9 mouse cellular contexts compared by ENCODE assay signal in the genomic region with DNA sequence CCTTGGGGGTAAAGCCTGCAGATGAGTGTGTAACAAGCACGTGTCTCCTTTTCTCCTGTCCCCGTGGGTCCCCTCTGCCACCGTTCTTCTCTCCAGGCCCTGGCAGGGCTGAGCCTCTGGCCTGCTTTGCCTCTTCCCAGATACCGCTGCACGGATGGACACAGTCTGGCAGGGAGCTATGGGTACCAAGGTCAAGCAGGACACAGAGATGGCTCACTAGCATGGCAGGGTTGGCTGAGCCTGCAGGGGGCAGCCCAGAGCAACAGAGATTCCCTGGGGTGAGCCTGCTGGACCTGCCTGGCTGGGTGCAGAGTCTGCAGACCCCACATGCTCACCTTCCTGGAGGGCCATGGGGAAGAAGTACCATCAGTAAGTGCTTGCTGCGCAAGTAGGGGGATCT. TPM values are rescaled to one million over a fixed set of nuclear protein-coding genes. Genes with fewer than 3 reads are reported as not detected.
DNase-seq lines count a peak whose midpoint lies in the region; ATAC-seq and TF ChIP-seq lines count a peak whose summit lies in the region.
"Had no signal": no experiment of that assay in that cellular context is flagged by ENCODE, and none has a peak within 500 bp of the region (broad histone marks: within the 10 kb centered on the region; RNA-seq: fewer than 3 reads in every experiment).

No protein-coding gene starts in this region.

- no peak overlapping the region for H3K4me2 ChIP-seq in heart, embryonic 16.5 days (ENCODE audit: low read depth, low read length)
- H3K4me2 ChIP-seq: embryonic facial prominence, embryonic 13.5 days had no signal

- H3K27me3 ChIP-seq in E14TG2a.4 (ENCODE audit: insufficient read depth, low read length): peaks cover 19% of the 10 kb centered on the region
- H3K27me3 ChIP-seq in heart, embryonic 16.5 days (ENCODE audit: control insufficient read depth, insufficient read depth, low read length): no peaks in the 10 kb centered on the region
- H3K27me3 ChIP-seq: embryonic facial prominence, embryonic 13.5 days had no signal

- DNase-seq in 3T3-L1 (ENCODE audit: low read depth, low spot score): peak; percentile 53
- peak in 1 of 2 experiments; percentile 50 for DNase-seq in layer of hippocampus, adult 2 months (ENCODE audit: low spot score in 2 of 2)
- peak; percentile 65 for DNase-seq in lung, postnatal 10 days
- DNase-seq in right cerebral cortex, postnatal 14 days: peak; percentile 51
- no peak for DNase-seq in Muller cell, postnatal 12 days (ENCODE audit: inconsistent ontology term)

- no peak for TF ChIP-seq POLR2A in cortical plate, adult 2 months (IDR thresholded peaks at IDR 0.05; ENCODE audit: extremely low read depth, insufficient read depth, low read length)

- peak; percentile 32; the same call in 1 of the 2 replicates for ATAC-seq in heart, embryonic 16.5 days (replicated peaks; ENCODE audit: extremely low read depth, insufficient read depth, low FRiP score)

- no peaks in the 10 kb centered on the region for H3K9me3 ChIP-seq in E14TG2a.4 (ENCODE audit: low read length)
- H3K9me3 ChIP-seq in heart, embryonic 16.5 days (replicated peaks; ENCODE audit: control insufficient read depth, low read length): no peaks in the 10 kb centered on the region
- H3K9me3 ChIP-seq: embryonic facial prominence, embryonic 13.5 days had no signal

- H3K9ac ChIP-seq in heart, embryonic 16.5 days (ENCODE audit: low read length): no peak overlapping the region
- H3K9ac ChIP-seq: embryonic facial prominence, embryonic 13.5 days had no signal

- no peak overlapping the region for H3K27ac ChIP-seq in cortical plate, adult 2 months (ENCODE audit: insufficient read depth, low read length)
- peak overlapping the region; percentile 19; the same call in 1 of the 2 replicates for H3K27ac ChIP-seq in heart, embryonic 16.5 days (ENCODE audit: low read length)
- peak overlapping the region; percentile 73 for H3K27ac ChIP-seq in layer of hippocampus, adult 2 months
- H3K27ac ChIP-seq: embryonic facial prominence, embryonic 13.5 days had no signal

- 37% methylated on average over 6 of the region's 6 CpGs for WGBS in heart, embryonic 16.5 days

- H3K4me3 ChIP-seq in E14TG2a.4 (replicated peaks; ENCODE audit: low read length): no peak overlapping the region
- no peak overlapping the region for H3K4me3 ChIP-seq in cortical plate, adult 2 months (ENCODE audit: insufficient read depth, low read length)
- no peak overlapping the region for H3K4me3 ChIP-seq in heart, embryonic 16.5 days (ENCODE audit: low read length)
- H3K4me3 ChIP-seq in layer of hippocampus, adult 2 months: no peak overlapping the region
- H3K4me3 ChIP-seq: embryonic facial prominence, embryonic 13.5 days had no signal

- TF ChIP-seq CTCF in E14TG2a.4 (conservative IDR thresholded peaks at IDR 0.05; ENCODE audit: low read length): peak; percentile 27
- TF ChIP-seq CTCF in cortical plate, adult 2 months (IDR thresholded peaks at IDR 0.05; ENCODE audit: extremely low read depth, insufficient read depth, low read length): peak; percentile 50
- TF ChIP-seq CTCF in layer of hippocampus, adult 2 months (conservative IDR thresholded peaks at IDR 0.05): peak; percentile 81

- peaks cover 70% of the 10 kb centered on the region for H3K4me1 ChIP-seq in E14TG2a.4 (replicated peaks; ENCODE audit: low read depth, low read length)
- 0 out of 2 replicates have a peak, but pooled peaks cover 1% of the 10 kb centered on the region for H3K4me1 ChIP-seq in cortical plate, adult 2 months (ENCODE audit: control insufficient read depth, insufficient read depth, low read length)
- H3K4me1 ChIP-seq in heart, embryonic 16.5 days (ENCODE audit: control insufficient read depth, insufficient read depth, low read length): peaks cover 17% of the 10 kb centered on the region

- no peaks in the 10 kb centered on the region for H3K36me3 ChIP-seq in E14TG2a.4 (ENCODE audit: insufficient read depth, low read length)
- no peaks in the 10 kb centered on the region for H3K36me3 ChIP-seq in heart, embryonic 16.5 days (ENCODE audit: control insufficient read depth, insufficient read depth)
- H3K36me3 ChIP-seq: embryonic facial prominence, embryonic 13.5 days had no signal

RNA-seq across cellular contexts. Expression of gene Grifin, which starts 1.0 kb away (rescaled TPM):
- polyA plus RNA-seq in cortical plate, adult 2 months (2012; rRNA removed): 0.26 and 1.4 TPM in 2 replicates
- polyA plus RNA-seq in heart, embryonic 16.5 days (2015; fragmentation: Nextera tagmentation; extraction: Ambion mirVana): 0.79 and 0.98 TPM in 2 replicates
- not detected for total RNA-seq in layer of hippocampus, adult 2 months (2021)
- polyA plus RNA-seq: embryonic facial prominence, embryonic 13.5 days had no signal

RNA-seq across cellular contexts. Expression of gene Lfng, which starts 41.3 kb away (rescaled TPM):
- polyA plus RNA-seq in cortical plate, adult 2 months (2012; rRNA removed): 35.1 and 37.0 TPM in 2 replicates
- polyA plus RNA-seq in heart, embryonic 16.5 days (2015; fragmentation: Nextera tagmentation; extraction: Ambion mirVana): 6.2 and 7.7 TPM in 2 replicates
- total RNA-seq in layer of hippocampus, adult 2 months (2021): 10 to 100 TPM; 23.9 to 24.8 TPM

Comparison
In these comparisons a context has a peak if more than half of its experiments do, and no peak if none do; other contexts are left out.
1. CTCF ChIP-seq: peak in every context shown above with its lines; median percentile 81 in layer of hippocampus, adult 2 months; 50 in cortical plate, adult 2 months; 27 in E14TG2a.4.